Mouse (Mus musculus): ENCODE data around the gene Ddost.

Ddost gene

DNA sequence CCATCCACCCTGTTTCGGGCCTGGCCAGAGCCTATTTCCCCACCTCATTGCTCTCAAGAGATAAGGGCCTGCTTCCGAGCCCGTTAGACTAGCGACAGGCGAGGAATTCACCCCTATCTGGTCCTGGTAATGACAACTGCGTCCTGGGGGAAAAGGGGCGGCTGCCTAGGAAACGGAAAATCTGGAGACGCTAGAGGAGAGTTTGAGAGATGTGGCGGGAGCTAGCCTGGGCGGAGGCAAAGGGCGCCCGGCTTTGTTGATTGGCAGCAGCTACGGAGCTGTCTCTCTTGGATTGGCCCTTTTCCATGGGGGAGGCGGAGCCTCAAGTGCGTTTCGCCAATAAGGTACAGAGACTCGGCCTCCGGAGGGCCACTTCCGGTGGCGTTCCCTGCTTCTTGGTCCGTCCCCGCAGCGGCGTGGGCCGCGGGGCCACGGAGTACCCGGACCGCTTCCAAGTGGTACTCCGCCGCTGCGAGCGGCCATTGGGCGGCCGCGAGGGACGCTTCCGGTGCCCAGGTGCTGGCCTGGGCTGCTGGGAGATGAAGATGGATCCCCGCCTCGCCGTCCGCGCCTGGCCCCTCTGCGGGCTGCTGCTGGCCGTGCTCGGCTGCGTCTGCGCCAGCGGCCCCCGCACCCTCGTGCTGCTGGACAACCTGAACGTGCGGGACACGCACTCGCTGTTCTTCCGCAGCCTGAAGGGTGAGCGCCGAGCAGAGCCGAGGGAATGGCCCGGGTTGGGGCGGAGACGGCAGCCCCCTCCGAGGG is at the start of gene Ddost:
Gene Ddost (plus strand): TSS at position 391 of the 765 bp plus-strand sequence.
- DNase-seq = peak; percentile 100

DNA sequence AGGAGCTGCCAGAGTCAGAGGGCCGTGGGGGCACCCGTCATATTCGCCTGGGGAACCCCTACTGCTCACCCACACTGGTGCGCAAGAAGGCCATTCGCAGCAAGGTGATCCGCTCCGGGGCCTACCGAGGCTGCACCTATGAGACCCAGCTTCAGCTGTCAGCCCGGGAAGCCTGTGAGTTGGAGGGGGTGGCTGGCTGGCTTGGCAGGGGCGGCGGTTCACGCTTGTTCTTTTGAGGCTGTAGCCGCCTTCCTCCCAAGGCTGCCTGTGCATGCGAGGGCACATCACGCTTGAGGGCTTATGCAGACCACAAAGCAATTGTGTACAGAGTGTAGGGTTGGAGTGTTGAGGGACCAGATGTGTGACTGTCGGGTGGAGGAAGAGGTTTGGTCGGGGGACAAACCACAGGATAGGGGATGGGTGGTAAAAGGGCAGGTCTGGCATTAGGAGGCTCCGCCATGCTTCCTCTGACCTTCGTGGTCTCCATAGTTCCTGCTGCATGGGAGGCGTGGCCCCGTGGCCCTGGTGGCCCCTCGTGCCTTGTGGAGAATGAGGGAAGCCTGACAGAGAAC is 47.3 kb upstream of the Ddost start:
- no peak for DNase-seq

DNA sequence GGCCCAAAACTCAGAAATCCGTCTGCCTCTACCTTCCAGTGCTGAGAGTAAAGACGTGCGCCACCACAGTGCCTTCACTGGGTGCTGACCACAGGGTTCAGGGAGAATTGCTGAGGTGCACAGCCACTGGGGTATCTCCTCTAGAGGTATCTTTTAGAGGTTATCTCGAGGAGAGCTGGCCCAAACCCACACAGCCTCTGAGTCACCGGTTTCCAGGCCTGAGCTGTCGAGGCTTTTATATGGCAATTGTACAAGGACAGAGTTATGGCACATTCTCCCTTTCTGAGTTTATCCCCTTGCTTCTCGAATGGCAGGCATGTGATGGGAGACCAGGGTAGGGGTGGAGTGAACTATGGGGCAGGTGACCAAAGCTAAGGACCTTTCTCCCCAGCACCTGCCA is 45.9 kb upstream of the Ddost start:
- no peak for DNase-seq

DNA sequence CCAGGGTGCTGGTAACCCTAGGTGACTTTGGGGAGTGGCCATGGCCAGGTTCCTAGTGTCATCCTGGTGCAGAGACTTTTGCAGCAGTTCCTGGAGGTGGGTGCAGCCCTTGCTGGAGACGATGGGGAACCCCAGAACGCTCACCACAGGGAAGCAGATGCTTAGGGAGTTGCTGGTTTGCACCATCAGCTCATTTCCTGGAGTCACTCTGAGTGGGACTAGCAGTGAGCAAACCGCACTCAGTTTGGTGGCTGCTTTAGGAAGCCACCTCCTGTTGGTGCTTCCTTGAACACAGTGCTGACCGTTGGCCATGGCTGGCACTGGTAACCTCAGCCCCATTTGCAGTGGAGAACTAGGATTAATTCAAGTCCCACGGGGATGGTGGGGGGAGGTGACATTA is 45.0 kb upstream of the Ddost start:
- no peak for DNase-seq

DNA sequence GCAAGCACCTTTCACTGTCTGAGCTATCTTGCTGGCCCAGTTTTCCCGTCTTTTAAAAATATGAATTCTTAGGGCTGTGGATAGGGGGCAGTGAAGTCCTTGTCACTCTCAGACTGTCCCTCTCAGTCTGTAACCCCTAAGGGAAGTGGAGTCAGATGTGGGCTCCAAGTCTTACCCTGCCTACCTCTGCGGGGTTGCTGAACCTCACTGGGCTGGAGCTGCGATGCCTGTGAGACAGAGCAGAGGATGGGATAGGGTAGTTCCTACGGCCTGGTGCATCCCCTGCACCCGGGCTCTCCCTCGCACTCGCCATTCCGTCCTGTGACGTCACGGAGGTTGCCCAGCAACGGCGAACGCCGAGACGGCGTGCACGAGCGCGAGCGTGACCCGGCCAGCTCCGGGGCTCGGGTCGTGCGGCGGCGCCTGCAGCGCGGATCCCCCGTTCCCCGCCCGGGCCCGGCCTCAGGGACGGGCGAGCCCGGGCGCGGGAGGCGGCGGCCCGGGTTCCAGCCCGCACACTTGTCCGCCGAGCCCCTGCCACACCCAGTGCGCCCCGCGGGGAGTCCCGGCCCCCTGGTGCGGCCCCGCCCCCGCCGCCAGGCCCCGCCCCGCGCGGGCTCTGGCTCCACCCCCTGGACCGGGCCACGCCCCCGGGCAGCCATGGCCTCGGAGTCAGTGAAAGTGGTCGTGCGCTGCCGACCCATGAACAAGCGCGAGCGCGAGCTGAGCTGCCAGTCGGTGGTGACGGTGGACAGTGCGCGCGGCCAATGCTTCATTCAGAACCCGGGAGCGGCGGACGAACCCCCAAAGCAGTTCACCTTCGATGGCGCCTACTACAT is 42.5 kb upstream of the Ddost start:
- peak; percentile 79 for DNase-seq

DNA sequence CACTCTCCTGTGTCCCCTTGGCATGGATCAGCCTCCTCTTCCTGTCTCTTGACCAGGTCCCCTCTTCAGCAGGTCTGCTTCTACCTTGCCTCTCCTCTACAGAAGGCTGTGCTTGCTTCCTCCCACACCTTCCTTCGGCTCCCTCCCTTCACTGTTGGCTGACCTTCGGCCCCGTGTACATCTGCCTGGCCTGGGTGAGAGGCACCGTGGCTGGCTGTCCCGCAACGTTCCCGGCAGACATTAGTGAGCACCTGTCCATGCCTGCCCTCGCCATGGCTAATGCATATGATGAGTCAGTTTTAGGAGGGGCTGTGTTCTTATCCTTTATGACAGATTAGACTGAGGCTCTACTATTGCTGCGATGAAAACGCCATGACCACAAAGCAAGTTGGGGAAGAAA is 36.7 kb upstream of the Ddost start:
- no peak for DNase-seq

DNA sequence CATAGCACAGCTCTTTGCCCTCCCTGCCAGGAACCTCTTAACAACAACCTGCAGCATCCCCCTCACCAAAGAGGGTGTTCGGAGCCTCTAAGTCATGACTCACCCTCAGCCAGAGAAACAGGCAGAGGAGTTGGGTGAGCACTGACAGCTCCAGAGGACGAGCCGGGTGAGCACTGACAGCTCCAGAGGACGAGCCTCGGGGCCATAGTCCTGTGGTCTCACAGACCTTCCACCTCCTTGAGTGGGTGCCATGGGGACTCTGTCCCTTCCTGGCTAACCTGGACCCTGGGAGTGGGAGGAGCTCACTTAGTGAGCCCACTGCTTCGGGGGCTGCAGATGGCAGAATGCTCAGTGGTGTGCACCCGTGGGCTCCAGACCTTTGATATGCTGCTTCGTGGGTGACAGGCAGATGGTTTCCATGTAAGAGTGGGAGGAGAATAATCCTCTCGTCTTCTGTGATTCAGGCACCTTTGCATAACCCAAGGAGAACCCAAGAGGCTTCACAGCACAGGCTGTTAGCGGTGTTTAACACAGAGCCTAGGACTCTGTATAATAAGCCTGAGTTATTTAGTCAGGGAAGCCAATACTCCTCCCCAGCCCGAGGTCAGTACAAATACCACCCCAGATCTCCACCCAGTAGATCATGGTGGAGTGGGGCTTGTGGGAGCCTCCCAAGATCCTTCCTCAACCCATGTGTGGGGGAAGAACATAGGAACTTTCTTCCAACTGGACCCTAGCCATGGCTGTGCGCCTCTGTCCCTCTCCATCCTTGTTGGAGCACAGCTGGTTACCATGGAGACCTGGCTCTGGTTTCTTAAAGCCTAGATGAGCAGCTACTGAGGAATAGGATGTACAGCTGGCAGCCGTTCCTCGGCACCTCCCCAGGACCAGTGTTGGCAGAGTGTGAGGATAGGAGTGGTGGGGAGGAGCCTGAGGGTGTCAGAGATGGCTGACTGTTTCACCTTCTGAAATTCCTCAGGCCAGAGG is 32.2 kb upstream of the Ddost start:
- DNase-seq = no peak

DNA sequence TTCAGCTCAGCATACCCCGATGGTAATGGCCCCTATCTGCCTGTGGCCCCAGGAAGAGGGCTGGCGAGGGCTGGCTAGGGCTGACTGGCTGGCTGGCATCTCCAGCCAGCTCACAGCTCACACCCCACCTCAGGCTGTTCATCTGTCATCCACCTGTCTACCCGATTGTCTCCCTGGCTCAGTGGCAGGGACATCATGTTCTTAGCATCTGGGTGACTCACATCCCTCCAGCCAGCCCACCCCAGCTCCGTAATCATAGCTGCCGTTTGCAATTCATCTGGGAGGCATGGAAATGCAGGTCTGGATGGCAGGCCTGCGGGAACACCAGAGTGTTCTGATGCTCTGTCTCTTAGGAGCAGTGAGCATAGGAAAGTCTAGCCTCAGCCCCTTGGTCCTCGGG is 26.2 kb upstream of the Ddost start:
- no peak for DNase-seq

DNA sequence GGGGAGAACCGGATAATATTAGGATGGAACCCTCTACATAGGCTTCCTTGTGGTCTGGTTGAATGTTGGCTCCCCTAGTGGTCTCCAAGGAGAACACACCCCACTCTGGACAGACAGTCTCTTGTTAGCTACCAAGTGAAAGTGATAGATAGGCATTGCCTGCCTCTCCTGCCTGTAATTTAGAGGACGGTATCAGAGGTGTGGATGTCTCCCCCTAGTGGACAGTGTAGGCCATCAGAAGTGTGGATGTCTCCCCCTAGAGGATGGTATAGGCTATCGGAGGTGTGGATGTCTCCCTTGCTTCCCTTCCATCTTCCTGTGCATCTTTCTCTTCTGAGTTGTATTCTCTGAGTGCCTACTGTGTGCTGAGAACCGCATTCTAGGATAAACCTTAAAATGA is 21.7 kb upstream of the Ddost start:
- DNase-seq = peak; percentile 77

DNA sequence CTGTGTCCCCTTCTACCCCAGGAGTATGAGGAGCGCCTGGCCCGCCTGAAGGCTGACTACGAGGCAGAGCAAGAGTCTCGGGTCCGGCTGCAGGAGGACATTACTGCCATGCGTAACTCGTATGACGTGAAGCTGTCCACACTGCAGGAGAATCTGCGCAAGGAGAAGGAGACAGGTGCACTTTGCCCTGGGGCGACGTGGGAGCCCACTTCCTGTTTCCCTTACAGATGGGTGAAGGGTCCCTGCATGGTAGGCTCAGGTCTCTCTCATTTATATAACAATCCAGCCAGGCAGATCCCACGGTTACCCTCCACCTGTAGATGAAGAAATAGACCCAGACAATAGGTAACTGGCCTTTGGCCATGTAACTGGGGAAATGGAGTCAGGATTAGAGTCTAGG is 18.1 kb upstream of the Ddost start:
- no peak for DNase-seq

DNA sequence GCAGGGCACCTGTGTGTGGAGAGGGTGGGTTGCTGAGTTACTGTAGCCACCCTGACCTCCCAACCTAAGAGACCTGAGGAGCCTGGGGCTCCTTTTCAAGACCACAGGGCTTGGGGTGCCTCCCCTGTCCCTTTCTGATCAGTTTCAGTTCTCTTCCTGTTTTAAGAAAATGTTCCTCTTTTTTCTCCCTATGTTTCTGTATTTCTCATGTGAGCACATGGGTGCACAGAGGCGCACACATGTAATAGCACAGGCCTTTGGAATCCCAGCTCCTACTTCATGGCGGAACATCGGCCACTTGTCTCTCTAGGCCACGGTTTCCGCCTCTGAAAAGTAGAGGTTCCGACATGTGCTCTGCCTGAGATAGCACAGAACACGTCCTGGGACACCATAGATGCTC is 15.8 kb upstream of the Ddost start:
- no peak for DNase-seq

DNA sequence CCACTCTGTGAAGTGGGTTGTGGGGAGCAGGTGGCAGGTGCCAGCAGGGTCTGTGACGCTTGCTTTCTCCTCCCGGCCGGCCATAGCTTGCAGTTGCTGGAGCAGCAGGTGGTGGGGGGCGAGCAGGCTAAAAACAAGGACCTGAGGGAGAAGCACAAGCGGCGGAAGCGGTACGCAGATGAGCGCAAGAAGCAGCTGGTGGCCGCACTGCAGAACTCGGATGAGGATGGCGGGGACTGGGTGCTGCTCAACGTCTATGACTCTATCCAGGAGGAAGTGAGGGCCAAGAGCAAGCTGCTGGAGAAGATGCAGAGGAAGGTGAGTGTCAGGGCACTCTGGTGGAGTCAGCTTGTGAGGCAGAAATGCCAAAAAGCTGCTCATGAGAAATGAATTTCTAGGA is 12.5 kb upstream of the Ddost start:
- no peak for DNase-seq

DNA sequence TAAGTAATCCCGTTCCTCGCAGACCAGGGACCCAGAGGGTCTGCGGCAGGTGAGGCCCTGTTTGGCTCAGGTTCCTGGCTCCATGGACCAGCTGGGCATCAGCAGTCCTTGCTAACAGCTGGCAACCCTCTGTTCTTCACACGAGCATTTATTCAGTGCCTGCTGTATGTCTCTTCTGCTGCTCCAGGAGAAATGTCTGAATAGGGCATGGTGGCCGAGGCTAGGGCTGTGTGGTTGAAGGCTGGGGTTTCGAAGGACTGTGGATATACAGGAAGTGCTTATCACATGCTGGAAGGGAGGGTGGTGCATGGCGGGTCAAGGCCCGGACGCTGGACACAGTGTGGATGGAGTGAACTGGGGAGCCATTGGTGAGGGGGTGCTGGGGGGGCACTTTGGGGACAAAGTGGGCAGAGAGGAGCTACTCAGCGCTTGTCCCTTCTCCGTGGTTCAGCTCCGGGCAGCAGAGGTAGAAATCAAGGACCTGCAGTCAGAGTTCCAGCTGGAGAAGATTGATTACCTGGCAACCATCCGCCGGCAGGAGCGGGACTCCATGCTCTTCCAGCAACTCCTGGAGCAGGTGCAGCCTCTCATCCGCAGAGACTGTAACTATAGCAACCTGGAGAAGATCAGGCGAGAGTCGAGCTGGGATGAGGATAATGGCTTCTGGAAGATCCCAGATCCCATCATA is 11.1 kb upstream of the Ddost start:
- DNase-seq = no peak

DNA sequence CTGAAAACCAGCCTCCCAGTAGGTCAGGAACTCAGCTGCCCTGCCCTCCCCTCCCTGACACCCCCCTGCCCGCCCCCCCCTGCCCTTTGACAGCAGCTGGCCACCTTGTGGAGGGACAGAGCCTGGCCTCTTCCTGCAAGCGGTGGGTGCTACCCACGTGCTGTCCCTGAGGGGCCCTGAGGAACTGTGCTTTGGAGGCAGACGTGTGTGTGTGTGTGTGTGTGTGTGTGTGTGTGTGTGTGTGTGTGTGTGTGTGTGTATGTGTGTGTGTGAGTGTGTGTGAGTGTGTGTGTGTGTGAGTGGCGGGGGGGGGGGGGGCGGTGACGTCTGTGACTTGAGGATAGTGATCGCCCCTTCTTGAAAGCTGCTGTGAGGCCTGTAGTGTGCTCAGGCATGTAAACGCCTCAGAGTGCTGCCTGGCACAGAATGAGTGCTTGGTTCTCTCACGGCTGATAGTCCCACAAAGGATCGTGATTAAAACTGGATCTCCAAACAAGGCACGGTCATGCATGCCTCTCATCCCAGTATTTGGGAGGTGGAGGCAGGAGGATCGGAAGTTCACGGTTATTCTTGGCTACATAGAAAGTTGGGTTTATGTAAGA is 10.5 kb upstream of the Ddost start:
- no peak for DNase-seq

DNA sequence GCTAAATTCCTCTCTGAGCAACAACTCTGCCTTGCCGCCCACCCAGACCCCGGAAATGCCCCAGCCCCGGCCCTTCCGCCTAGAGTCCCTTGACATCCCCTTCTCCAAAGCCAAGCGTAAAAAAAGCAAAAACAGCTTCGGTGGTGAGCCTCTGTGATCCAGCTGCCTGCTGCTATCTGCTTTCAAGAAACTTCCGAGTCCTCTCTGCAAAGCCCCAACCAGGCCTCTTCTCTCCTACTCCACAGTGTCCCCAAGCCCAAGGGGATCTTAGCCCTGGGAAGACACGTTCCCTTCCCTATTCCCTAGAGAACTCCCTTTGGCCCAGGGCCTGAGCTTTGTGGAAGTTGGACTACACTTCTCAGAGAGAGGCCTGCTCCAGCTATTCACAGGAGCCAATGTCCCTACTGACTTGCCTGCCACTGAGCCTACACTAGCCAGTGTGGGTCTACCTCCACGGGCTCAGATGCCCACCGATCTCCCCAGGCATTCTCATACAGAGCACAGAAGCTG is 3.2 kb upstream of the Ddost start:
- DNase-seq = peak; percentile 16

DNA sequence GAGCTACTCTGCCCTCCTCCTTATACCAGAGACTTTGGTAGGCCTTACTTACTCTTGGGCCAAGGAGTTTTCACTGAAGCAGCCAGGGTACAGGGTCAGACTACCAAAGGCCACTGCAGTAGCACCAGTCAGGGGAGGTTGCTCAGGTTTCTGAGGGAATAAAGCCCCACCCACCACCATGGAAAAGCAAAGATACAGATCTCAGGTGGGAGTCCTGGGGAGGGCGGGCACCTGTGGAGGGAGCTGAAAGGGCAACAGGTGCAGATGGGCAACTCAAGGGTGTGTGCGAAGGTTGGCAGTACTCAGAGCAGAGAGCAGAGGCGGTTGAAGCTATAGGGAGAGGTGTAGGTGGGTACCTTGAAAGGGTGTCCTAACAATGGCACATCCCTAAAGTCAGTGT is 1.5 kb upstream of the Ddost start:
- DNase-seq = peak; percentile 19

DNA sequence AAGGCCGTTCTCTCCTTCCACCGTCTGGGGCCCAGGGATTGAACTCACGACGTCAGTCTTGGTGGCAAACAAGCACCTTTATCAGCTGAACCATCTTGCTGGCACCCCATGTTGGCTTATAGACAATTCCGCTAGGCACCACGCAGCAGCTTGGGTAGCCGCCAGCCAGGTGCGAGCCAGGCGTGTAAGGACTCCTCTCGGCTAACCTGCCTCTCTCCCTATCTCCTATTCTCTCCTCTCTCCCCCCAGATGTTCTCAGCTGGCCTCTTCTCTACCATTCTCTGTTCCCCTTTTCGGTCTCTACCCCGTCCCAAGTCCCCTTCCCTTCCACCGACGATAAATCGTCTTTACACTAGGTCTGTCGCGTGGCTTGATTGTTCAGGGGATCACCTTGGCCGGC is 788 bp upstream of the Ddost start:
- peak; percentile 47 for DNase-seq

DNA sequence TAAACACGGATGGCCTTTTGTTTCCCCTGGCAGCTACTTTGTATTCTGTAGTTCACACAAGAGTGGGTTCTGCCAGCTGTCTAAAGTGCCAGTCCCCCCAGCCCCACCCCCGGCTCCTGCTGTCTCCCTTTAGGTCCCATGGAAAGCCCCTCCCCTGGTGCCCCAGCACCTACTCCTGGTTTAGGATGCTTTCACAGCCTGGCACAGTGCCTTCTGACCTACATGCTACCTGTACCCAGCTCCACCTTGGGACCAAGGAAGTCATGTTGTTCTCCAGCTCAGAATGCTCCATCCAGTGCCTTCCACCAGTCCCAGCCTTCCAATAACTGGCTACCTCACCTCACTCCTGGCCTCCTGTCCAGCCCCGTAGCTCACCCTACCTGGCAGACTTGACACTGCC is 2.5 kb downstream of the Ddost start:
- peak; percentile 26 for DNase-seq

DNA sequence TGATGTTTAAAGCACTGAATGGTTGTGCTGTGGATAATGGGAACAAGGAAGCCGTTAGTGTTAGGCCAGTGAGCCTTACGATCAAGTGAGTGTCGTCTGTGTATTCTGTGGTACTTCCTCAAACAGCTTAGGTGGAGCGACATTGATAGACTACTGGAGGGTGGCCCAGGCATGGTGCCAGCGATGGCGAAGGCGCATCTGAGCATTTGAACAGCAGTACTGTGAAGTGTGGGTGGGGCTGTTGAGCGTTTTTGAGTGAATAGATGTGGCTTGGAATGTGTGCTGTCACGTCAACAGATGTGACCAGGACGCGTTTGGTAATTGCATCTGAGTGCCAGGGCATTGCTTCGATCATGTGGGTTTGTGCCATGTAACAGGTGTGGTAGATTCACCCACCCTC is 3.2 kb downstream of the Ddost start:
- DNase-seq = peak; percentile 30

DNA sequence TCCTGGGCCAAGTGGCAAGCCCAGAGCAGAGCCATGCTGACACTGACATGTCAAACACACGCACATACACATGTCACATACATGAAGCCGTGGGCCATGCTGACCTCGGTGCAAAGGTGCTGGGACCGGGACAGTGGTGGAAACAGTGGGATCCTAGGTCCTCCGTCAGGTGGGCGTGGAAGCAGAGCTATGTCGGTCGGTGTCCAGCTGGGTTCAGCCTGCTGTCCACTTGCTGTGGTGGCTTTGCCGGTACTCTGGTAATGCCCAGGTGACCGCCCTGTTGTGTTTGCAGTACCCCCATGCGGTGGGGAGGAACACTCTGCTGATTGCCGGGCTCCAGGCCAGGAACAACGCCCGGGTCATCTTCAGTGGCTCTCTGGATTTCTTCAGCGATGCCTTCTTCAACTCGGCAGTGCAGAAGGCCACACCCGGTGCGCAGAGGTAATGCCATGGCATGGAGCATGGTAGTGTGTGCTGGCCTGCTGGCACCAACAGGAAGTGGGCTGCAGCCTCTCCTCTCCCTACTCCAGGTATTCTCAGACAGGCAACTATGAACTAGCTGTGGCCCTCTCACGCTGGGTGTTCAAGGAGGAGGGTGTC is 5.9 kb downstream of the Ddost start:
- peak; percentile 20 for DNase-seq

DNA sequence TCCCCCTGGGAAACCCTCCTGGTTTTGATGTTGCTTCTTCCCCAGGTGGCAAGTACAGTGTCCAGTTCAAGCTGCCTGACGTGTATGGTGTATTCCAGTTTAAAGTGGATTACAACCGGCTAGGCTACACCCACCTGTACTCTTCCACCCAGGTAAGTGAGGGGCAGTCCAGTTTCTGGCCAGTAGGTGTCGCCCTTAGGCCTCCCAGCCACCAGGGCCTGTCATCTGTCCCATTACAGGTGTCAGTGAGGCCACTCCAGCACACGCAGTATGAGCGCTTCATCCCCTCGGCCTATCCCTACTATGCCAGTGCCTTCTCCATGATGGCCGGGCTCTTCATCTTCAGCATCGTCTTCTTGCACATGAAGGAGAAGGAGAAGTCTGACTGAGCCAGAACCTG is 7.1 kb downstream of the Ddost start:
- peak; percentile 69 for DNase-seq
